Mouse (Mus musculus): Measurements from ENCODE around the gene Btbd35f1.
"Not testable (repeated sequence)": the region's sequence is repeated elsewhere in the genome, so short reads cannot be mapped to it uniquely, and the experiment has no call there.

The Btbd35f1 gene

GRCm38 (mm10) chrX:32559755-32560154 lies at the start of gene Btbd35f1:
TSS of gene Btbd35f1 (plus strand) at chrX:32560055.
- DNase-seq: not testable (repeated sequence)

DNA sequence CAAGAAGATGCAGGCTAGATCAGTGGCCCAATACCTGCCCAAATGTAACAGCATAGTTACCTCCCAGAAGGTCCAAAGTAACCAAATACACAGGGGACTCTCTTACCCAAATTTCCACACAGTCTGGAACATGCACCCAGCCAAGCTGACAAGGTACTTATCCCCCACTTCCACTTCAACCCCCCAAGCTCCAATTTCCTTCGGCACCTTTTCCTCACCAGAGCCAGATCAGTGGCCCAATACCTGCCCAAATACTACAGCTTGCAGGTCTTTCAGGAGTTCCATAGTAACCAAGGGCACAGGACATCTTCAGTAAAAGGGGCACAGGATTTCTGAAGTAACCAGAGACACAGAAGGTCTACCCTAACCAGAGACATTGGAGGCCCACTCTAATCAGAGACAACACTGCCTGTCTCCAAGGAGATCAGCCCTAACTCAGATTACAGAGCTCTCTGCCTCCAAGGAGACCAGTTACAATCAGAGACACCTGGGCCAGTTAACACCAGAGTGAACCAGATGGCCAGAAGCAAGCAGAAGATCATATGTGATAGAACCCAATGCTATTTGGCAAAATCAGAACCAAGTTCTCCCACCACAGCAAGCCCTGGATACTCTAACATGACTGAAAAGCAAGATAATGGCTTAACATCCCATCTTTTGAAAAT lies 31.2 kb downstream of the Btbd35f1 start:
- DNase-seq: not testable (repeated sequence)

GRCm38 (mm10) chrX:32601008-32601407 lies 41.2 kb downstream of the Btbd35f1 start:
- not testable (repeated sequence) for DNase-seq

- DNase-seq: not testable (repeated sequence)
Measured at GRCm38 (mm10) chrX:32601425-32601824, 41.6 kb downstream of the Btbd35f1 start.

Measured in right cerebral cortex, postnatal 4 days (tissue).